Mouse (Mus musculus) MEL (cell line): ENCODE data around the gene Cysrt1. TPM values are rescaled to one million over a fixed set of nuclear protein-coding genes. Genes with fewer than 3 reads are reported as not detected.
A peak's percentile ranks its signal among the peaks of the same experiment; 100 is the strongest.

Experiments
- DNase-seq: peaks from one replicate; pipeline ENCODE4 v3.0.0; 2011; ENCODE audit warnings: low read depth, low spot score
- H3K27ac ChIP-seq: 2 replicates; pipeline ENCODE4 v1.5.1; 2012; ENCODE audit warnings: low read depth, mild to moderate bottlenecking, control low read depth, low read length, moderate library complexity; ENCODE audit not compliant: control insufficient read depth
- H3K27me3 ChIP-seq, 2 experiments: fragments of 150-350 bp in 1 of 2; sonication (generic) in 1 of 2; 2 replicates each; pipeline ENCODE4 v1.6.1; 2012; ENCODE audit warnings: low read length in 2 of 2, mild to moderate bottlenecking in 2 of 2, improper control_type of control experiment in 1 of 2, moderate library complexity in 1 of 2; ENCODE audit not compliant: insufficient read depth in 2 of 2, control insufficient read depth in 1 of 2
- H3K36me3 ChIP-seq, 2 experiments: 2 replicates each; pipeline ENCODE4 v1.6.1; 2012 to 2014; ENCODE audit warnings: low read length in 2 of 2, improper control_type of control experiment in 1 of 2, inconsistent platforms in 1 of 2, mild to moderate bottlenecking in 1 of 2; ENCODE audit not compliant: insufficient read depth in 2 of 2, control insufficient read depth in 1 of 2
- H3K4me1 ChIP-seq, 2 experiments: fragments of 150-350 bp in 1 of 2; sonication (generic) in 1 of 2; 2 replicates each; pipeline ENCODE4 v1.6.1; 2012; ENCODE audit warnings: low read length in 2 of 2, improper control_type of control experiment in 1 of 2, mild to moderate bottlenecking in 1 of 2; ENCODE audit not compliant: insufficient read depth in 2 of 2, control insufficient read depth in 1 of 2
- H3K4me3 ChIP-seq, 2 experiments: fragments of 150-350 bp in 1 of 2; sonication (generic) in 1 of 2; 2 replicates each; pipeline ENCODE4 v1.5.1; 2012; ENCODE audit warnings: low read depth in 2 of 2, low read length in 2 of 2, mild to moderate bottlenecking in 2 of 2, moderate library complexity in 2 of 2, control low read depth in 1 of 2, improper control_type of control experiment in 1 of 2; ENCODE audit not compliant: control insufficient read depth in 1 of 2, insufficient read depth in 1 of 2
- H3K79me2 ChIP-seq: 2 replicates; pipeline ENCODE4 v1.6.1; 2012; ENCODE audit warnings: mild to moderate bottlenecking, low read length, moderate library complexity; ENCODE audit not compliant: control insufficient read depth, poor library complexity, insufficient read depth
- H3K9ac ChIP-seq: 2 replicates; pipeline ENCODE4 v1.6.1; 2012; ENCODE audit warnings: low read depth, mild to moderate bottlenecking, control low read depth, low read length, moderate library complexity; ENCODE audit not compliant: control insufficient read depth, poor library complexity, severe bottlenecking
- H3K9me3 ChIP-seq: fragments of 150-350 bp; sonication (generic); replicated peaks from 2 replicates; pipeline ENCODE4 v1.6.1; 2012; ENCODE audit warnings: mild to moderate bottlenecking, low read length, improper control_type of control experiment, moderate library complexity; ENCODE audit not compliant: insufficient read depth
- BHLHE40 ChIP-seq: IDR thresholded peaks from 2 replicates; pipeline ENCODE4 v1.6.1; 2012; ENCODE audit warnings: low read depth, mild to moderate bottlenecking, inconsistent platforms, low read length, improper control_type of control experiment, borderline replicate concordance
- CHD1 ChIP-seq: IDR thresholded peaks from 2 replicates; pipeline ENCODE4 v1.6.1; 2012; ENCODE audit warnings: low read depth, mild to moderate bottlenecking, inconsistent platforms, low read length, improper control_type of control experiment
- CHD2 ChIP-seq: IDR thresholded peaks from 2 replicates; pipeline ENCODE4 v1.6.1; 2011; ENCODE audit warnings: low read length, improper control_type of control experiment
- CTCF ChIP-seq, 3 experiments: IDR thresholded peaks in 2 of 3; conservative IDR thresholded peaks in 1 of 3; 2 replicates each; pipeline ENCODE4 v1.5.1; 2011 to 2012; ENCODE audit warnings: low read length in 3 of 3, low read depth in 2 of 3, mild to moderate bottlenecking in 2 of 3, improper control_type of control experiment in 1 of 3, inconsistent platforms in 1 of 3, mixed read lengths in 1 of 3, moderate library complexity in 1 of 3; ENCODE audit not compliant: control insufficient read depth in 1 of 3, insufficient read depth in 1 of 3, poor library complexity in 1 of 3, severe bottlenecking in 1 of 3
- E2F4 ChIP-seq: IDR thresholded peaks from 2 replicates; pipeline ENCODE4 v1.6.1; 2011; ENCODE audit warnings: low read depth, low read length, improper control_type of control experiment, borderline replicate concordance
- ELF1 ChIP-seq: IDR thresholded peaks from 2 replicates; pipeline ENCODE4 v1.6.1; 2014; ENCODE audit warnings: low read depth, mild to moderate bottlenecking, inconsistent platforms, low read length, improper control_type of control experiment, moderate library complexity
- EP300 ChIP-seq, 2 experiments: IDR thresholded peaks; 2 replicates each; pipeline ENCODE4 v1.6.1; 2011; ENCODE audit warnings: improper control_type of control experiment in 2 of 2, low read length in 2 of 2, low read depth in 1 of 2, mild to moderate bottlenecking in 1 of 2
- ETS1 ChIP-seq: IDR thresholded peaks from 2 replicates; pipeline ENCODE4 v1.6.1; 2012; ENCODE audit warnings: low read depth, mild to moderate bottlenecking, inconsistent platforms, low read length, improper control_type of control experiment, moderate library complexity
- GABPA ChIP-seq: IDR thresholded peaks from 2 replicates; pipeline ENCODE4 v1.6.1; 2012; ENCODE audit warnings: low read depth, mild to moderate bottlenecking, inconsistent platforms, low read length, improper control_type of control experiment, moderate library complexity
- GATA1 ChIP-seq: IDR thresholded peaks from 2 replicates; pipeline ENCODE4 v1.6.1; 2011; ENCODE audit warnings: low read depth, low read length, improper control_type of control experiment
- HCFC1 ChIP-seq: IDR thresholded peaks from 2 replicates; pipeline ENCODE4 v1.6.1; 2012; ENCODE audit warnings: low read depth, mild to moderate bottlenecking, inconsistent platforms, low read length, improper control_type of control experiment, moderate library complexity
- MAFK ChIP-seq: IDR thresholded peaks from 2 replicates; pipeline ENCODE4 v1.6.1; 2011; ENCODE audit warnings: low read depth, mild to moderate bottlenecking, low read length, improper control_type of control experiment, borderline replicate concordance
- MAX ChIP-seq: IDR thresholded peaks from 2 replicates; pipeline ENCODE4 v1.6.1; 2011; ENCODE audit warnings: low read length, improper control_type of control experiment
- MAZ ChIP-seq: IDR thresholded peaks from 2 replicates; pipeline ENCODE4 v1.6.1; 2012; ENCODE audit warnings: low read depth, mild to moderate bottlenecking, inconsistent platforms, low read length, improper control_type of control experiment
- MEF2A ChIP-seq: IDR thresholded peaks from 2 replicates; pipeline ENCODE4 v1.6.1; 2014; ENCODE audit warnings: low read depth, mild to moderate bottlenecking, inconsistent platforms, low read length, improper control_type of control experiment; ENCODE audit not compliant: poor library complexity, insufficient replicate concordance, severe bottlenecking; ENCODE audit errors: extremely low read depth
- MXI1 ChIP-seq: IDR thresholded peaks from 2 replicates; pipeline ENCODE4 v1.6.1; 2011; ENCODE audit warnings: mild to moderate bottlenecking, low read depth, low read length, improper control_type of control experiment
- MYB ChIP-seq: IDR thresholded peaks from 2 replicates; pipeline ENCODE4 v1.6.1; 2011; ENCODE audit warnings: mild to moderate bottlenecking, low read depth, low read length, improper control_type of control experiment
- MYC ChIP-seq: IDR thresholded peaks from 2 replicates; pipeline ENCODE4 v1.6.1; 2011; ENCODE audit warnings: low read depth, mild to moderate bottlenecking, low read length, improper control_type of control experiment, moderate library complexity
- NELFE ChIP-seq: IDR thresholded peaks from 2 replicates; pipeline ENCODE4 v1.6.1; 2011; ENCODE audit warnings: low read depth, low read length, improper control_type of control experiment
- NRF1 ChIP-seq: IDR thresholded peaks from 2 replicates; pipeline ENCODE4 v1.6.1; 2014; ENCODE audit warnings: low read depth, mild to moderate bottlenecking, inconsistent platforms, low read length, improper control_type of control experiment, moderate library complexity; ENCODE audit not compliant: poor library complexity, insufficient read depth, severe bottlenecking
- POLR2A ChIP-seq, 2 experiments: IDR thresholded peaks; 2 replicates each; pipeline ENCODE4 v1.6.1; 2011 to 2012; ENCODE audit warnings: low read length in 2 of 2, mild to moderate bottlenecking in 2 of 2, control low read depth in 1 of 2, improper control_type of control experiment in 1 of 2, low read depth in 1 of 2, moderate library complexity in 1 of 2; ENCODE audit not compliant: control insufficient read depth in 1 of 2, insufficient read depth in 1 of 2, poor library complexity in 1 of 2
- POLR2AphosphoS5 ChIP-seq: IDR thresholded peaks from 2 replicates; pipeline ENCODE4 v1.6.1; 2012; ENCODE audit warnings: low read depth, borderline replicate concordance, mild to moderate bottlenecking, inconsistent platforms, low read length, moderate library complexity, mixed read lengths
- RAD21 ChIP-seq: IDR thresholded peaks from 2 replicates; pipeline ENCODE4 v1.6.1; 2011; ENCODE audit warnings: mild to moderate bottlenecking, low read depth, low read length, improper control_type of control experiment
- RCOR1 ChIP-seq: IDR thresholded peaks from 2 replicates; pipeline ENCODE4 v1.6.1; 2012; ENCODE audit warnings: low read depth, mild to moderate bottlenecking, inconsistent platforms, low read length, improper control_type of control experiment
- SIN3A ChIP-seq: IDR thresholded peaks from 2 replicates; pipeline ENCODE4 v1.6.1; 2012; ENCODE audit warnings: low read length, improper control_type of control experiment, inconsistent platforms
- SMC3 ChIP-seq: IDR thresholded peaks from 2 replicates; pipeline ENCODE4 v1.6.1; 2011; ENCODE audit warnings: low read depth, low read length, improper control_type of control experiment
- TAL1 ChIP-seq: IDR thresholded peaks from 2 replicates; pipeline ENCODE4 v1.6.1; 2012; ENCODE audit warnings: mild to moderate bottlenecking, inconsistent platforms, low read length, moderate library complexity, mixed read lengths
- TBP ChIP-seq: IDR thresholded peaks from 2 replicates; pipeline ENCODE4 v1.8.0; 2011; ENCODE audit warnings: low read depth, low read length, improper control_type of control experiment
- TCF12 ChIP-seq: IDR thresholded peaks from 2 replicates; pipeline ENCODE4 v1.6.1; 2014; ENCODE audit warnings: low read depth, mild to moderate bottlenecking, inconsistent platforms, low read length, improper control_type of control experiment, moderate library complexity
- UBTF ChIP-seq: IDR thresholded peaks from 2 replicates; pipeline ENCODE4 v1.6.1; 2012; ENCODE audit warnings: low read depth, mild to moderate bottlenecking, inconsistent platforms, low read length, improper control_type of control experiment, moderate library complexity, borderline replicate concordance; ENCODE audit not compliant: insufficient read depth
- USF1 ChIP-seq: IDR thresholded peaks from 2 replicates; pipeline ENCODE4 v1.6.1; 2014; ENCODE audit warnings: low read depth, mild to moderate bottlenecking, inconsistent platforms, low read length, improper control_type of control experiment, moderate library complexity
- USF2 ChIP-seq, 2 experiments: IDR thresholded peaks; 2 replicates each; pipeline ENCODE4 v1.6.1; 2011 to 2012; ENCODE audit warnings: improper control_type of control experiment in 2 of 2, low read length in 2 of 2, borderline replicate concordance in 1 of 2, inconsistent platforms in 1 of 2, low read depth in 1 of 2, mild to moderate bottlenecking in 1 of 2; ENCODE audit not compliant: insufficient read depth in 1 of 2
- ZC3H11A ChIP-seq: IDR thresholded peaks from 2 replicates; pipeline ENCODE4 v1.6.1; 2012; ENCODE audit warnings: low read depth, mild to moderate bottlenecking, inconsistent platforms, low read length, improper control_type of control experiment
- ZKSCAN1 ChIP-seq: IDR thresholded peaks from 2 replicates; pipeline ENCODE4 v1.6.1; 2012; ENCODE audit warnings: low read depth, mild to moderate bottlenecking, inconsistent platforms, low read length, improper control_type of control experiment, moderate library complexity
- ZNF384 ChIP-seq: IDR thresholded peaks from 2 replicates; pipeline ENCODE4 v1.6.1; 2012; ENCODE audit warnings: low read depth, mild to moderate bottlenecking, inconsistent platforms, low read length, improper control_type of control experiment
- polyA plus RNA-seq, 2 experiments: library from polyadenylated mRNA; stranded (reverse) in 1 of 2; unstranded in 1 of 2; fragments of >175 nt in 1 of 2; fragments of >200 nt in 1 of 2; gene quantifications; 2 replicates each; pipeline versions ENCODE4 v1.2.1 to v1.2.4; 2012; ENCODE audit warnings: low replicate concordance in 2 of 2, low read depth in 1 of 2; ENCODE audit not compliant: insufficient read length in 2 of 2, insufficient read depth in 1 of 2, missing spikeins in 1 of 2
- total RNA-seq: library from RNA; depleted of rRNA; stranded (reverse); fragments of 300-350 nt; gene quantifications from 2 replicates; pipeline ENCODE4 v1.2.3, GENCODE M21; 2012

Cysrt1 gene
- total and polyA plus RNA-seq, 3 experiments = 0.15 to 0.19 TPM; not detected in 1

- H3K36me3 ChIP-seq = peaks cover 0 to 17% of the 10 kb centered on the region in 2 experiments; a peak in 2 of 4 replicates
- TF ChIP-seq CHD1 (peak; percentile 74), TCF12 (peak; percentile 59; the same call in 1 of the 2 replicates), MAFK (no peak), MYC (no peak), ETS1 (peak; percentile 10; the same call in 1 of the 2 replicates), UBTF (no peak; the same call in 1 of the 2 replicates), POLR2AphosphoS5 (no peak), NELFE (peak; percentile 77), CTCF (IDR thresholded peaks at IDR 0.05 in 2 of 3, conservative IDR thresholded peaks at IDR 0.05 in 1 of 3; ENCODE audit: control insufficient read depth in 1 of 3, insufficient read depth in 1 of 3, low read depth in 2 of 3, low read length in 3 of 3, poor library complexity in 1 of 3, severe bottlenecking in 1 of 3) (no peak), MXI1 (peak; percentile 39), TBP (peak; percentile 80), POLR2A (IDR thresholded peaks at IDR 0.05; ENCODE audit: control insufficient read depth in 1 of 2, insufficient read depth in 1 of 2, low read depth in 1 of 2, low read length in 2 of 2, poor library complexity in 1 of 2) (peak; percentile 50 to 60; a peak in 2 of 4 replicates), HCFC1 (peak; percentile 79), CHD2 (no peak), USF1 (no peak), E2F4 (0 out of 2 replicates have a peak, but pooled peaks have one; percentile 44), SMC3 (no peak), RCOR1 (0 out of 2 replicates have a peak, but pooled peaks have one; percentile 8), ZKSCAN1 (no peak), GABPA (no peak), ELF1 (peak; percentile 96), RAD21 (no peak), MAZ (peak; percentile 61; the same call in 1 of the 2 replicates), NRF1 (peak; percentile 92), ZNF384 (no peak), GATA1 (no peak), BHLHE40 (no peak), MYB (no peak), USF2 (IDR thresholded peaks at IDR 0.05; ENCODE audit: borderline replicate concordance in 1 of 2, insufficient read depth in 1 of 2, low read depth in 1 of 2, low read length in 2 of 2) (no peak), MEF2A (0 out of 2 replicates have a peak, but pooled peaks have one; percentile 54), SIN3A (no peak; the same call in 1 of the 2 replicates), TAL1 (0 out of 2 replicates have a peak, but pooled peaks have one; percentile 6), MAX (no peak), EP300 (IDR thresholded peaks at IDR 0.05; ENCODE audit: low read depth in 1 of 2, low read length in 2 of 2) (peak; percentile 14 to 41; a peak in 1 of 4 replicates), ZC3H11A (no peak)
Observed at GRCm38 (mm10) chr2:25196172-25196954, 45.9 kb downstream of the Cysrt1 start, which contains the start of gene Tor4a. Gene Tor4a (minus strand): TSS chr2:25196886.

More at GRCm38 (mm10) chr2:25196172-25196954, 45.9 kb downstream of the Cysrt1 start, which contains the start of gene Tor4a:
- Histone ChIP-seq H3K27me3 (no peaks in the 10 kb centered on the region), H3K79me2 (peaks cover 21% of the 10 kb centered on the region), H3K9ac (peak within 1 kb of the TSS; percentile 87), H3K4me1 (peaks cover 6 to 32% of the 10 kb centered on the region in 2 experiments), H3K27ac (peak within 1 kb of the TSS; percentile 96), H3K9me3 (no peaks in the 10 kb centered on the region), H3K4me3 (peak within 1 kb of the TSS; percentile 57 to 72)
- peak; percentile 96 for DNase-seq
